Mouse (Mus musculus): ENCODE results near the gene Ifnar2.

DNA sequence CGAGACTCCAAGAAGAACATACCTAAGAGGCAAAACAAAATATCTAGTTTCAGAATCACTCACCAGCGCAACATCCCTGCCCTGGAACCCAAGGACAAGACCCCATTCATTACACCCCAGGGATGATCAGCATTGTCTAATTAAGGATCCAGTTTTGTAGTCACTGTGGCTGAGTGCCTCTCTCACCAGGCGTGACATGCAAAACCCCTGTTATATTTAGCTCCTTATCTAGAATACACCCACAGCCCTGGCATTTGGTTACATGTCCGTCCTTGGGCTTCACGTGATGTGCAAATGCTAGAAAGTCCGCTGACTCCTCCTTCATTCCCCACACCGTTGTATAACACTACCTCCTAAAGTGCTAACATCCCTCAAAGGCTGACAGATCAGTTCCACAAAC lies 44.4 kb downstream of the Ifnar2 start:
- TF ChIP-seq CTCF (IDR thresholded peaks at IDR 0.05; ENCODE audit: control insufficient read depth, insufficient read depth, insufficient replicate concordance, low read depth, low read length) (no peak), POLR2A (IDR thresholded peaks at IDR 0.05; ENCODE audit: control insufficient read depth, low read depth, low read length) (no peak)

Data from testis, adult 2 months (tissue).